Mouse (Mus musculus) stomach, postnatal 0 days (tissue): ENCODE results near the gene Cfap77. TPM values are rescaled to one million over a fixed set of nuclear protein-coding genes. Genes with fewer than 3 reads are reported as not detected.

Experiments used
- ATAC-seq: fragments of 200-750 bp; cut with Nextera tagmentation; 2 replicates; pipeline ENCODE4 v1.8.0; 2017; ENCODE audit not compliant: low FRiP score, low TSS enrichment
- DNase-seq: peaks from one replicate; pipeline ENCODE4 v3.0.0-alpha.2; 2016; ENCODE audit warnings: low spot score
- H3K27ac ChIP-seq: fragments of 300-500 bp; sonication (generic); replicated peaks from 2 replicates; pipeline ENCODE4 v1.5.1; 2014; ENCODE audit warnings: mild to moderate bottlenecking, control low read depth
- H3K27me3 ChIP-seq: fragments of 300-500 bp; sonication (generic); 2 replicates; pipeline ENCODE4 v1.6.1; 2014; ENCODE audit warnings: low read length; ENCODE audit not compliant: control insufficient read depth, insufficient read depth
- H3K36me3 ChIP-seq: fragments of 300-500 bp; sonication (generic); 2 replicates; pipeline ENCODE4 v1.6.1; 2014; ENCODE audit warnings: low read length, mixed read lengths; ENCODE audit not compliant: control insufficient read depth, insufficient read depth
- H3K4me1 ChIP-seq: fragments of 300-500 bp; sonication (generic); replicated peaks from 2 replicates; pipeline ENCODE4 v1.6.1; 2014; ENCODE audit warnings: antibody characterized with exemption; ENCODE audit not compliant: control insufficient read depth, insufficient read depth
- H3K4me2 ChIP-seq: fragments of 300-500 bp; sonication (generic); replicated peaks from 2 replicates; pipeline ENCODE4 v1.6.1; 2014; ENCODE audit warnings: low read depth, mild to moderate bottlenecking, control low read depth, moderate library complexity
- H3K4me3 ChIP-seq: fragments of 300-500 bp; sonication (generic); 2 replicates; pipeline ENCODE4 v1.5.1; 2014; ENCODE audit warnings: low read depth, low read length, control low read depth
- H3K9ac ChIP-seq: fragments of 300-500 bp; sonication (generic); 2 replicates; pipeline ENCODE4 v1.6.1; 2014; ENCODE audit warnings: mild to moderate bottlenecking, low read length, control low read depth, mixed read lengths
- H3K9me3 ChIP-seq: fragments of 300-500 bp; sonication (generic); 2 replicates; pipeline ENCODE4 v1.6.1; 2016; ENCODE audit warnings: low read length; ENCODE audit not compliant: control insufficient read depth
- CTCF ChIP-seq: IDR thresholded peaks from 2 replicates; pipeline ENCODE4 v1.5.1; 2016; ENCODE audit warnings: antibody characterized with exemption, low read depth, mild to moderate bottlenecking, moderate library complexity
- EP300 ChIP-seq: optimal IDR thresholded peaks from 2 replicates; pipeline ENCODE3; 2016; ENCODE audit warnings: antibody characterized with exemption
- WGBS: fragments of 180-500 bp; shearing (Covaris S2); extraction: QIAGEN DNeasy Blood & Tissue Kit; methylation state at CpG from one replicate; pipeline ENCODE4 v1.1.7; 2014; 5-methylcytosine and 5-hydroxymethylcytosine counted together
- polyA plus RNA-seq: library from polyadenylated mRNA; unstranded; fragments of >200 nt; fragmentation: Nextera tagmentation; extraction: Ambion mirVana; gene quantifications from 2 replicates; pipeline ENCODE4 v1.2.1, GENCODE M21; 2015

Gene Cfap77
- polyA plus RNA-seq, 1 experiment from 2014 or later, result 0.11 TPM

DNA sequence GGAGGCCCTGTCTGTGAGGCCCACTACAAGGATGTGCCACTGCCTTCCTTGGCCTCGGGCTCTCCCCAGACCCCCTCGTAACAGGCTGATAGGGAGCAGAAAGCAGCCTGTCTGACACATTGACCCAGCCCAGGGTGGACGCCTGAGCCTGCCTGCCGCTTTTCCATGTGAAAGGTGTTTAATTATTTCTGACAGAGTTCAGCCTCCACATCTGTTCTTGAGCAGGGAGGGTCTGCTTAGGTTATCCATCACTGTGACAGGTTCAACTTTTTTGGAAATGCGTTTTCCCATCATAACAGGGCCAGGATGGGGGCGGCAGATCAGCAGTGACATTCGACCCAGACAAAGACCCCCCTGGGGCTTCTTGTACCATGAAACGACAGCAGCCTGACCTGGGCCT is 101.9 kb downstream of the Cfap77 start:
- TF ChIP-seq CTCF (no peak), EP300 (no peak)

GRCm38 (mm10) chr2:28946312-28946711 is 108.6 kb downstream of the Cfap77 start:
- Histone ChIP-seq H3K9ac (no peak overlapping the region), H3K27me3 (no peaks in the 10 kb centered on the region), H3K9me3 (no peaks in the 10 kb centered on the region), H3K36me3 (no peaks in the 10 kb centered on the region), H3K4me3 (no peak overlapping the region), H3K4me1 (no peaks in the 10 kb centered on the region), H3K27ac (no peak overlapping the region), H3K4me2 (no peak overlapping the region)
- DNase-seq (no peak), ATAC-seq (no peak)
- TF ChIP-seq EP300 (no peak), CTCF (no peak)
- 77% methylated on average over 3 of the region's 3 CpGs for WGBS

More for the DNA sequence above, 101.9 kb downstream of the Cfap77 start:
- Histone ChIP-seq H3K36me3 (no peaks in the 10 kb centered on the region), H3K9ac (no peak overlapping the region), H3K27ac (no peak overlapping the region), H3K27me3 (no peaks in the 10 kb centered on the region), H3K9me3 (no peaks in the 10 kb centered on the region), H3K4me2 (no peak overlapping the region), H3K4me3 (no peak overlapping the region), H3K4me1 (no peaks in the 10 kb centered on the region)
- WGBS, result 34% methylated on average over 8 of the region's 8 CpGs
- ATAC-seq (no peak), DNase-seq (no peak)

GRCm38 (mm10) chr2:28945388-28945787 is 109.5 kb downstream of the Cfap77 start:
- Histone ChIP-seq H3K4me3 (no peak overlapping the region), H3K36me3 (no peaks in the 10 kb centered on the region), H3K4me2 (no peak overlapping the region), H3K9ac (no peak overlapping the region), H3K4me1 (no peaks in the 10 kb centered on the region), H3K9me3 (no peaks in the 10 kb centered on the region), H3K27ac (no peak overlapping the region), H3K27me3 (no peaks in the 10 kb centered on the region)
- TF ChIP-seq CTCF, result no peak
- TF ChIP-seq EP300, result no peak
- WGBS, result 69% methylated on average over 6 of the region's 6 CpGs
- DNase-seq, result no peak
- no peak for ATAC-seq

GRCm38 (mm10) chr2:28943666-28944516 is 111.0 kb downstream of the Cfap77 start:
- ATAC-seq (no peak), DNase-seq (no peak)
- Histone ChIP-seq H3K9ac (no peak overlapping the region), H3K4me2 (no peak overlapping the region), H3K27me3 (no peaks in the 10 kb centered on the region), H3K9me3 (no peaks in the 10 kb centered on the region), H3K4me3 (no peak overlapping the region), H3K4me1 (no peaks in the 10 kb centered on the region), H3K36me3 (no peaks in the 10 kb centered on the region), H3K27ac (no peak overlapping the region)
- TF ChIP-seq CTCF, result no peak
- no peak for TF ChIP-seq EP300
- WGBS, result 54% methylated on average over 30 of the region's 30 CpGs

GRCm38 (mm10) chr2:28938997-28939396 is 115.9 kb downstream of the Cfap77 start:
- Histone ChIP-seq H3K9me3 (no peaks in the 10 kb centered on the region), H3K27me3 (no peaks in the 10 kb centered on the region), H3K4me3 (no peak overlapping the region), H3K36me3 (no peaks in the 10 kb centered on the region), H3K4me2 (no peak overlapping the region), H3K27ac (no peak overlapping the region), H3K4me1 (no peaks in the 10 kb centered on the region), H3K9ac (no peak overlapping the region)
- TF ChIP-seq CTCF, result no peak
- no peak for TF ChIP-seq EP300
- 68% methylated on average over 7 of the region's 7 CpGs for WGBS
- no peak for ATAC-seq
- no peak for DNase-seq

GRCm38 (mm10) chr2:28930571-28930970 is 124.3 kb downstream of the Cfap77 start:
- H3K36me3 ChIP-seq, result no peaks in the 10 kb centered on the region
- ATAC-seq, result no peak
- WGBS, result 89% methylated on average over 3 of the region's 3 CpGs
- DNase-seq, result no peak
- no peaks in the 10 kb centered on the region for H3K4me1 ChIP-seq
- H3K9me3 ChIP-seq, result no peaks in the 10 kb centered on the region
- TF ChIP-seq EP300, result no peak
- TF ChIP-seq CTCF, result peak; percentile 40
- no peaks in the 10 kb centered on the region for H3K27me3 ChIP-seq
- no peak overlapping the region for H3K4me2 ChIP-seq
- H3K27ac ChIP-seq, result no peak overlapping the region
- no peak overlapping the region for H3K9ac ChIP-seq
- no peak overlapping the region for H3K4me3 ChIP-seq
